Mouse (Mus musculus) layer of hippocampus, adult 9-11 months (tissue): ENCODE data around the gene Nubpl.

Source experiments
- DNase-seq: peaks from one replicate; pipeline ENCODE4 v3.0.0; 2022

Nubpl gene

DNA sequence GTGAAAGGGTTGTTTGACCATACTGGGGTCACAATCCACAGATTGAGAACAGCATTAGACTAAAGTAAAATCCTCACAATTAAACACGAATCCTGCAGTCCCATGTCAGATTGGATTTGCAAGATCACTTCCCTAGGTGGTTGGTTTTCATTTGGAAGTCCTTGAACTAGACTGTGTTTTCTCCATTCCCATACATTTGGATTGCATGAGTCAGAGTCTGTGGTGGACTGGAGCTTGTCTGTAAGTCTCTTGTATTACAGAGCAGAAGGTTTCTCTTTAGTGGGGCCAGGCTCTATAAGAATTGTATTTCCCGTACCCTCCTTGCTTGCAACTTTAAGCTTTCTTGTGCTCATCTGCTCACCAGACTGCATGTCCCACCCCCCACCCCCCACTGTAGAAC, 151.0 kb downstream of the Nubpl start:
- no peak for DNase-seq

DNA sequence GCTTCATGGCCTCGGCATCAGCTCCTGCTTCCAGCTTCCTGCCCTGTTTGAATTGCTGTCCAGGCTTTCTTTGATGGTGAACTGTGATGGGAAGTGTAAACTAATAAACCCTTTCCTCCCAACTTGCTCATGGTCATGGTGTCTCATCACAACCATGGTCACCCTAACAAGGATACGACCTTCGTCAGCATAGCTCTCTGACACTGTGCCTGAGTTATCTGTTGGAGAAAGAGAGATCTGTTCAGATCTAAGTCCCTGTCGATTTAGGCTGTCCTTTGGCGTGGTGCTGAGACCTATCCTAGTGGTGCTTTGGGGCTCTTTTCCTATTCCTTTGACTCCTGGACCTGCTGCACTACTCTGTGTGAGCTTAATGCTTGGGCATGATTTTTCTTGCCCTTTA, 156.6 kb downstream of the Nubpl start:
- no peak for DNase-seq

DNA sequence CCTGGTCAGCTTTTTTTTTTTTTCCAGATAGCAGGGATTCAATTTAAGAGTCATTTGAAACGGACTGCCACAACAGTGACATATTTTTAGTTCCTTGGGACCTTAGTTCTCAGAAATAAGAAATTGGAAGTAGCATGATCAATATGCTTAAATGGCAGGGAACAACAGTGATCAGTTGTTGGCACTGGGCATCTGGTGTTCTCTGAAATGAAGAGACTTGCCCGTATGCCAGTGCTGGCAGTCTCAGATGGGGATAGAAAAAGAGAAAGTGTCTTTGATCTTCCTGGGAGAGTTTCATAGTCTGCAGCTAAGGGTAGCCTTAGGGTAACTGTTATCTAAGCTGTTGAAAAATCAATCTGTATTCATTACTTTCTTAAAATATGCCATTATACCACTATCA, 170.6 kb downstream of the Nubpl start:
- DNase-seq, result peak; percentile 54

DNA sequence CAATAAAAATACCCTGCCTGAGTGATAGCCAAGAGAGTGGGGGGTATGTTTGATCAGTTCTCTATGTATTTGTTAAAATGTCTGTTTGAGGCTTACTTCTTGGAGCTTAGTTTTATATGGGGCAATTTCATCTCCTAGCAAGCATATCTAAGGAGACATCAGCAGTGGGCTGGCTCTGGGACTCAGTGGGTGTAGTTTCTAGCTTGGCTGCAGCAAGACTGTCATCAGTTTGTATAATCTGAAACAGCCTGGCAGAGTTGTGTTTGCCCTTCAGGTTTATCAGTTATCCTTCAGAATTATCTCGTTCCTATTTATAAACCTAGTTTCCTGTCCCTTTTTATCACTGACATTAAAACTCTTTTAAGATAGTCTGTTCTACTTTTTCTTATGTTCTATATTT, 175.3 kb downstream of the Nubpl start:
- no peak for DNase-seq

DNA sequence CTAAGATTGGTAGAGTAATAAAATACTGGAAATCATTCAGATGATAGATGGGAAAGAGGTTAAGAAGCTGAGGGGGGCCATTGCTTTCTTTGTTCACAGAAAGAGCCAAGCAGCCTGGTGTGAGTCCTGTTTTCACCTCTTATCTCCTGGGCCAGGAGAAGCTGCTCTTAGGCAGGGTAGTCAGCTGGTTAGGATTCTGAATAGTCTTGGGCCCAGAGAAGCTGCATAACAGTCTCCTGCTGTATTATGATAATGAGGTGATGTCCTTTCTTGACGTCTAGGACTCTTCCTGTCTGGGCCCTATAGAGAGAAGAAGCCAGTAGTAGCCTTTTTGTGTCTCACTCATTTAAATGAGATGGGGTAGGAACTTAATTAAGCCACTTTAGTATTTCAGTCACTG, 178.8 kb downstream of the Nubpl start:
- DNase-seq, result no peak

DNA sequence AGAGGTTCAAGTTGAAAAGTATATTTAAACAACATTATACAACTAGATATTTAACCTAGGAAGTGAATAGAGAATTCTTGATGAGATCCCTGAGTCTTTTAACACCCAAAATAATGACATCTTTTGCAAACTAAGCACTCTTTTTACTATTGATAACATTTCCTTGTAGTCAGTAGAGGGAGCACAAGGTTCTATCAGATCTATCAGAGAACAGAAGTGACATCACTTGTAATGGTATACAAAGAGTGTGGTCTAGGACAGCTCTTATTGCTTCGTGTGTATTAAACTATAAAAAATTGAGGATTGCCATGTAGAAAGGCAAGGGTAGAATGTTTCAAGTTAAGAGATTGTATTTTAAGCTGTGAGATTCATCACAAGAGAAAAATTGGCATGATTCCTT, 183.7 kb downstream of the Nubpl start:
- no peak for DNase-seq

DNA sequence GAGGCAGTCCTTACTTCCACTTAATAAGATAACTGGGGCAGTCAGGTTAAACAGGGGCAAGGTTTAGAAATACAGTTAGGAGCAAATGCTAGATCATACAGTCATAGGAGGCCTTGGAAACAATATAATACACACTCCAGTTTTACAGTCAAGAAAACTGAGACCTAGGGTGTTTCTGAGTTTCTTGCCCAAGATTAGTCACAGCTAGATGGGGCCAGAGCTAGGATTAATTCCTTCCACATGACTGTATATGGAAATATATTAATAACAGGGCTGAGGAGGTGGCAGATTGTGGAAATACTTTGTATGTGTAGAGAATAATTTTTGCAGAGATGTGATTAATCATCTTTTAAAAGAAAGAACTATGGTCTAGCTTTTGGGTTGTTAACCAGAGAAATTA, 186.9 kb downstream of the Nubpl start:
- DNase-seq, result no peak

DNA sequence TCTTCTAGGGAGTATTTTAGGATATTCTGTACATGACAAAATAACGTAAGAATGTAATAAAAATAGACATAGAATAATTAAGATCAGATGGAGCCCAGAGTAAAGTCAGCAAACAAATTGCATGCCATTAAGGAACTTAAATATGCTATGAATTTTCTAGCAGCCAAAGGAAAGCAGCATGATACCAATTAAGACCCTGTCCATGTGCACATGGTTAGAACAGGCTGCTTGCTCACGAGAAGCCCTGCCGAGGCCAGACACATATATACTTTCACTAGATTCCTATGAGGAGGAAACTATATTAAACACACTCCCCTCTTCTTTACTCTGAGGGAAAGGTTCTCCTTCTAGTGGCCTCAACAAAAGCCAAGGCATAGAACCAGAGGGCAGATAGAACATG, 189.3 kb downstream of the Nubpl start:
- no peak for DNase-seq

DNA sequence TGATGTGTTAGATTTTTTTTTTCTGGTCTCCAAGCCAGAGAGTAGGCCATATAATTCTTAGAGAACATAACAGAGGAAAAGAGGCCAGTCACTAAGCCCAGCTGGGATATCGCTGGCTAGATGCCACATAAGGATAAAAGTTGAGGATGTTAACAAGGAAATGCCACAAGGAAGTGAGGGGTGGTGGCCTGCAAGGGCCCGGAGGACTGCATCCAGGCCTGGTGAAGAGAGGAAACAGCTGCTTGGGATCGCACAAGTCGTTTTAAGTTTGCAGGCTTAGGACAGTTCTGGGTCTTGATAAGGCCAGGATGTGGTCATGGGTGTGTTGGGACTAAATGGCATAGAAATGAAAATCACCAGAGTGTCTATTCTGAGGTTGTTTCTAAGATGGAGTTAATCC, 191.0 kb downstream of the Nubpl start:
- DNase-seq, result no peak

DNA sequence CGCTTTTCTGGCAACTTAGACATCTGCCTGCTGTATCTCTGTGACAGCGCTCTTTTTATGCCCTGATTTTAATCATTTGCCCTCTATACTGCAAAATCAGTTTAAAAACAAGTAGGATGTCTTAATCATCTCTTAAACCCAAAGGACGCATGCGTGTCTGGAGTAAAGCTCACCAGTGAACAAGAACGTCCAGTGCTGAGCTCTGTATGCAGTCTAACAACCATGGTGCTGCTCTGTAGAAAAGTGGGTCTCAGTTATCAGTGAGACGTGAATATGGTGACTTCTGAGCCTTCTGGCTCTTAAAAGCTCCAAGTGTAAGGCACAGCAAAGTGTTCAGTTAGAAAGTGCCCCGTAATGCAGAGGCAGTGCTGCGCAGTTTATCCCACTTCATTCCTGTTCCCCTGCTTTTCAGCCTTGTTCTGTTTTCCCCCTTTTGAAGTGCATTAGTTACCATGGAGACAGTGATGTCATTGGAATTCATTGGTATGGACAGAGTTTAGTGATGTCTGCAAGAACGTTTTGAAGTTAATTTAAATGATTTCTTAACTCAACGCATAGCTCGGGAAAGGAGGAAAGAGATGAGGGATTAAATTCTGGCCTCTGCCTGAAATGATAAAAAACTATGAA, 191.5 kb downstream of the Nubpl start:
- no peak for DNase-seq

DNA sequence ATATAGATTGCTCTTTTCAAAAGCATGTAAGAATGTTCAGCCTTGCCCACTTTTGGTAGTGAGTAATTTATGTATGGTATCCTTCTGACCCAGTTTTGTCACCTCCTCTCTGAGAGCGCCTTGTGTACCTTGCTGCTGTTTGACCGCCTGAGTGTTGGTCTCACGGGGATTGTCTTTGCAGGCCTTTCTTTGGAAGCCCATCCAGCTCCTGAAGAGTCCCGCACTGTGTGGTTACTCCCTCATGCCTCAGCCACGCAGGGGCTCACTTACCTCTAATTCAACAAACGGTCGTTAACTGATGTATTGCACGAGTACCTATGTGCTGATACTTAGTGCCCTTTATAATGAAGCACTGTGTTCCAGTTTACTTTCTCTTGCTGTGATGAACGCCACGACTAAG, 192.1 kb downstream of the Nubpl start:
- DNase-seq, result no peak

DNA sequence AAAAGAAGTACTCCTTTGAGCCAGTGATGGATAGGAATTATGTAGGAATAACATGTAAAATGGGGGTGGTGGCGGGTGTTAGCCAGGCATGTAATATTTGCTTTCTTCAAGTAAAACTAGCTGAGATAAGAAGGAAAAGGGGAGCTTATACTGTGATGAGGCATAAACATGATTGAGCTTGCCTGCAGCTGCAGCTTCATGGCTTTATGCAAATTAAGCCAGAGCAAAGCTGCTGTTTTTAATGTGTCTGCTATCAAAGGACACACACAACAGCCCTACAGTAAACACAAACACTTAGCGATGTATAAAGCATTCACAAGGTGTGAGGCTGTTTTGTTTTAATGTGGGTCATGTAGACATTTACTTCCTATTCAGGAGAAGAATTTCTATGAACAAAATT, 196.4 kb downstream of the Nubpl start:
- DNase-seq, result no peak

DNA sequence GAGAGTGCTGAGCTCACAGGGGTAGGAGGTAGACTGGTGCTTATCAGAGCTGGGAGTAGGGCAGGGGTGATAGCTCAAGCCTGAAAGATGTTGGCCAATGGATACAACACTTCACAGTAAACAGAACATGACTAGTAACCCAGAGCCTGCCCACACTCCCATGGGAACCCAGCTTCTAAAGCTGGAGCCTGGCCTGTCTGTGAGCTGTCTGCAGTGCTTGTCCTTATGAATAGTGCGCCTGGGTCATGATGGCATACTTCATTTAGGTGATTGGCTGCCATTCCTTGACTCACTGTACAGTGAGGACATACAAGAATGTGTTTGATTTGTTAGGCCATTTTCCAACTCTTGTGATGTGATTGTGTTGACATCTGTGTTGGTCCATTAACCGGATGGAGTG, 200.5 kb downstream of the Nubpl start:
- DNase-seq, result no peak

DNA sequence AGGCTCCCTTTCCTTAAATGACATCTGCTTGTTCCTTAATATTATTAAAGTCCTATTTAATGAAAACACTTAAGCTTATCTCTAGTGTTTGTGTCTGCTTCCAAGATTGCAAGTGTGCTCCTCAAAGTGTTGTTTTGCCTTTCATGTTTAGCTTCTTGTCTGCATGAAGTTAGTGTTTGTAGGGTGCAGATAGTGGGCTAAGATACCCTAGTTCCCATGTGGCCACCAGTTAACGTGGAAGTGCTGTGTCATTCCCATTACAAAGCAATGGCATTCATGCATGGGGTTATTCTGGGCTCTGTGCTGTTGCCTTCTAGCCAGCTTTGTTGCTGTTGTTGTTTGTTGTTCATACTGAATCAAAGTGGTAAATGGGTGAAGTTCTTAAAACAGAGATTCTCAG, 201.1 kb downstream of the Nubpl start:
- DNase-seq, result no peak

DNA sequence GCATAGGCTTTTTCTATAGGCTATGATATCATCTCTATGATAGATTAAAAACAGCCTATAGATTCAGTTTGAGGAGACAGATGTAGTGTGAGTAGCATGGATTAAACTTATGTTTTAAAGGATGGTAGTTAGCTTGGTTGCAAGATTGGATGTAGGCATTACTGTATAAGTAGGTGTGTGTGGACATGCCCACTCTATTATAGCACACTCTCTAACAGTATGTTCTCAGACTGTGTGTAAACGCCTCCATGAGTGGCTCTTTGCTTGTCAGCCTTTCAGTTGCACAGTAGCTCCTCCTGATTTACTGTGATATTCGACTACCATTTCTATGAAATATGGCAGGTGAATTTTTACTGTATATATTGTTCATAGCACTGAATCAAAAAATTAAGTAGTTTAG, 205.4 kb downstream of the Nubpl start:
- DNase-seq, result no peak

DNA sequence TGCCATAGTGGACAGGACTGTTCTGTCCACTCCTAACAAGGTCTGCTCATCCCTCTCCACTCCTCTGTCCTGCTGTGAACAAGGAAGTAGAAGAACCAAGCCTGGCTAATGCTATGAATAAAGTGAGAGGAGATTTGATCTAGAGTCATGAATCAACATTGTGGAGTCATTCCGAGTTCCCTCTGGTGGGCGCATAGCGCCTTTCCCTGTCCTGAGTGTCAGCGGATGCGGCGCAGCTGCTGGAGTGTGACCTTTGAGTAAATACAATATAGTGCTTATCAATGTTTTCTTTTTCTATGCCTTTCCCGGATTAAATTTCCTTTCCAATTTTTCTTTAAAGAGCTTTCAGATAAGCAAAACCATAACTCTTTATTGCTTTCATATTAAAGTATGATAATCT, 208.8 kb downstream of the Nubpl start:
- no peak for DNase-seq

DNA sequence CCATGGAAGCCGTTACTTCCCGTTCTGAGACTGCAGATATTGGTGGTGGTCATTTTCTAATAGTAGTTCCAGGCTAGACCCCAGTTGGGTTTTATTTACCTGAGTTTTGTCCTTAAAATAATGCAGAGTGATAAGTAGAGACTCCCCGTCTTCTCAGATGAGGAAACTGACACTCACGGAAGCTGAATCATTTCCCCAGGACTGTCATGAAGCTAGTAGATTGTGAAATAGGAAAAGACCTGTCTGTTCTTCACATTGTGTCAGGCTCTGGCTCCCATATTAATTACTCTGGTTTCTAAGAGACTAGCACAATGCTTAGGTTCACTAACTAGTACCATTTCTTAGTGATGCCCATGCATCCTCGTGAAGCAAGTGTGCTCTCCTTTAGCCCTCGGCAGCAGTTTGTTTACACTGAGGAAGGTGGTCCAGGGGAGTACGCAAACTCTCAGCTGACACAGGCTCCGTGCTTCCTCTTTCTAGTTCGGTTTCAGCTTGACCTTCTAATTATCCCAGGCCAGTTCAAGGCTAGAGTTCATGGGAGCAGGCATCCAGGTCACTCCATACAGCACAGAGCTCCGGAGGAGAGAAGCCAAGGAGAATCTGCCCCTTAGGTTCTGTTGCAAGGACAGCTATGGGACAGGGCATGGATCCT, 209.9 kb downstream of the Nubpl start:
- DNase-seq, result no peak

DNA sequence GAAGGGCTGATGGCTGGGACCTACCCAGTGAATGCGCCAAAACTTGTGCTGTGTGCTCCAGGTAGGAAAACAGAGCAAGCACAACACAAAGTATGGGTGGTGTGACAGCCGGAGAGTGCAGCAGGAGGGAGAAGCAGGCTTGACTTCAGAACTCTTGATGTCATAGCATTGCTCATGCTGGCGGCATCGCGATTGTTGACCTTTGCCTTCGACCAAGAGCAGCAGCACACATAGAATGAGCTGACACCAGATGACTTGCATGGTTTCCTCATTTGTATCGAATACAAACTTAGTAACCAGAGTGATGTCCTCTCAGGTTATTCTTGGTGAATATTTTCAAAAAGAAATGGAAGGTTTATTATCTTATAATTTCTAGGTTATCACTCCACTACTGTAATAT, 211.1 kb downstream of the Nubpl start:
- DNase-seq, result no peak

DNA sequence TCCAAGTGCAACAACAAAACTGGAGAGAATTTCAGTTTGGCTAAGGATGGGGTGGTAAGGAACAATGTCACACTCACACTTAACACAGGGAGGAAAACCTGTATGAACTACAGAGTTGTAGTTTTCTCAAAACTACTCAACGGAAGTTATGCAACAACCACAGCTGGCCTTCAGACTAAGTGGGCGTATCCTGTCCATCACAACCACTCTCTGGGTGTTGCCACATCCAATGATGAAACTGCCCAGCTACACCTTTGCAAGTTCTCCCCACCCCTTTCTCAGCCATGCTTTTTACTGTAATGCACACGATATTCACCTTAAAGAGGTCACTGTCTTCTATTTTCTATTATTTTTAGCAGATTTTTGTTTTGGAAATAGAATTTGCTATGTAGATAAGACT, 217.3 kb downstream of the Nubpl start:
- no peak for DNase-seq

DNA sequence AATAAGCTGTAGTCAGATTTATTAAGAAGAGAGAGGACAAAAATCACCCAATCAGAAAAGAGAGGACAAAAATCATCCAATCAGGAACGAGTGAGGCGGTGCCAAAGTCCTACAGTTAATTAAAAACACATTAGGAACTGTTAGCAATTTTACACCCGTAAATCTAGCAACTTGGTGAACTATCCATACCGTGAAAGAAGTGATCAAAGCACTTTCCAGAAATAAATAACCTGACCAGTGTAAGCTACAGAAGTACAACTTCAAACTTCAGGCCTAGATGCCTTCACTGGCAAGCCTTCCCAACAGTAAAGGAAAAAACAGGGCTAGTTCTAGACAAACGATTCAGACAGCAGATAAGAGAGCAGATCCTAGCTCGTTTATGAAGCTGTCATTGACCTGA, 220.1 kb downstream of the Nubpl start:
- no peak for DNase-seq

DNA sequence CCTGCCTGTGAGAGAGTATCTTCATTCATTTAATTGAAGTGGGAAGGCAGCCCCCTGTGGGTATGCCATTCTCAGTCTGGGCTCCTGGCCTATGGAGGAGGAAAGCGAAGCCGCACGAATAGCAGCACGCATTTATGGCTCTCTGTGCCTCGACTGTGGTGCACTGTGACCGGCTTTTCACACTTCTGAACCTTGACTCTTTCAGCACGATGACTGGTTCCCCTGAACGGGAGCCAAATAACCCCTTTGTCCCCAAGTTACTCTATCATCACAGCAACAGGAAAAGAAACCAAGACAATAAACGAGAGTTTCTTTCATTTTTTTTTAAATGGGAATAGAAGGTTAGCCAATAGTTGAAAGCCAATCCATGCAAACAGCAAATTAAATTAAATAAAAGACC, 220.9 kb downstream of the Nubpl start:
- DNase-seq, result no peak

DNA sequence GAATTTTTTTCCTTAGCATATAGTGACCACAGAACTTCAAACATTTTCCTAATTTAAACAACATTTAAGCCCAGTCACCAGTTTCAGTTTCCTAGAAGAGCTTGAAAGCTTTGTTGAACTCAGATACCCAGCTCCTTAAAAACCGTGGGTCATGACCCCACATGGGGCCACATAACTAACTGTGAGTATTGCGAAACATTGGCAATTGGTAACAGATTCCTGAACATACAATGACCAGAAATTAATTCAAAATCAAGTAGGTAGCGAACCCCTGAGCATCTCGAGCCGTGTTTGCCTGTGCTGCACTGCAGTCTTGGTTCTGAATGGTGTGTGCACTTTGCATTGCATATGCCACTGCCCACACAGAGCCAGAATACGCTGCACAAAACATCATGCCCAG, 221.6 kb downstream of the Nubpl start:
- no peak for DNase-seq

DNA sequence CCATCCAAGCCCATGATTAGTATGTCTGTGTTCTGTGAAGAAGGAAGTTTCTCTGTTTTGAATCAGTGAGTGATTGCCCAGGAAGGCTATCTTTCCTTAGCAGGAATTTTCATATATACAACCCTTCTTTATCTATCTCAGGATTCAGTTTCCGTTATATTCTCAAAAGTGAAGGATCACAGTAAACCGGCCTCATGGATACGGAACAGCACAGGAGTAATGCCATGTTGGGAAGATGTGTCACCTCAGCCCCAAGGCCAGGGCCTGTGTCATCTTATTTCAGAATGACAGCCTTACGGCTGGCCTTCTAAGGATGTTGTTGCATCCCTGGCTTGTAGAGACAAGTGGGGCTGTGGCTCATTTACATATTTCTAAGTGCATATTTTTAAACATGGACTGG, 231.0 kb downstream of the Nubpl start:
- DNase-seq, result no peak

DNA sequence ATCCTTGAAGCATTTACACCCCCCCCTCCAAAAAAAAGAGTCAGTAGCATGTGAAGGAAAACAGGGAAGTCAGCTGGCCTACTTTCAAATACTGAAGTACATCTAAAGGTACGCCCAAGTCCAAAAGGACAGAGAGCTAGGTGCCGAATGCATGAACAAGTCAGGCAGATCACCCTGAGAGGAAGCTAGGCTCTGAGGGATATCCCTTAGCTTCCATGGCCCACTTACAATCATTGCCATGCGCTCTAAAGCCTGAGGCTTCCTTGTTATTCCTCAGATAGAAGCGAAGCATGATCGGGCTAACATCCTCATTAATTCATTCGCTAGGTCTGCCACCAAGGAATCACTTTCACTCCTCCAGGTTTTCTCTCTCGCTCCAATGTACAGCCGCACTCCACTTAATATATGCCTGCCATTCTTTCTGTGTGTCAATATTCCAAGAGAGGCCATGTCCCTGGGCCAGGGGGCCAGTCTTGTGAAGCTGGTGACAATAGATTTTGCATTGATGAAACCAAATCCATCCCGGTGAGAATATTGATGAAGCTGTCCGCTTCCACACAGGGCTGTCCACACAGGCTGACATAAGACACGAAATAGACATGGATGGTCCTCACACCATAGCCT, 237.7 kb downstream of the Nubpl start:
- no peak for DNase-seq
